ENCODE assay signal across 24 mouse cellular contexts in genomic region chr6:87160196-87160595, GRCm38 (mm10). TPM values are rescaled to one million over a fixed set of nuclear protein-coding genes. Genes with fewer than 3 reads are reported as not detected.
DNase-seq lines count a peak whose midpoint lies in the region; ATAC-seq lines count a peak whose summit lies in the region.
"Had no signal": no experiment of that assay in that cellular context is flagged by ENCODE, and none has a peak within 500 bp of the region (broad histone marks: within the 10 kb centered on the region; RNA-seq: fewer than 3 reads in every experiment).

No protein-coding gene starts in this region.

- peaks cover 40% of the 10 kb centered on the region for H3K4me1 ChIP-seq in embryonic facial prominence, embryonic 15.5 days
- H3K4me1 ChIP-seq in limb, embryonic 13.5 days, result peaks cover 50% of the 10 kb centered on the region
- H3K4me1 ChIP-seq in hindbrain, embryonic 13.5 days (replicated peaks), result peaks cover 7% of the 10 kb centered on the region; the same call in 1 of the 2 replicates
- H3K4me1 ChIP-seq: forebrain, embryonic 12.5 days; liver, embryonic 15.5 days; megakaryocyte, embryonic 14.5 days had no signal

- no peak overlapping the region for H3K9ac ChIP-seq in embryonic facial prominence, embryonic 15.5 days
- H3K9ac ChIP-seq in limb, embryonic 13.5 days, result no peak overlapping the region
- no peak overlapping the region for H3K9ac ChIP-seq in hindbrain, embryonic 13.5 days
- H3K9ac ChIP-seq: forebrain, embryonic 12.5 days; liver, embryonic 15.5 days; lung, embryonic 15.5 days; neural tube, embryonic 12.5 days had no signal

- no peak for ATAC-seq in embryonic facial prominence, embryonic 15.5 days (ENCODE audit: insufficient number of reproducible peaks, low FRiP score, low TSS enrichment, low read depth)
- peak; percentile 58 for ATAC-seq in limb, embryonic 13.5 days (ENCODE audit: low FRiP score, low read depth)
- no peak for ATAC-seq in hindbrain, embryonic 13.5 days (ENCODE audit: low FRiP score)
- ATAC-seq: hindbrain, embryonic 16.5 days; intestine, postnatal 0 days had no signal

- no peak overlapping the region for H3K4me3 ChIP-seq in embryonic facial prominence, embryonic 15.5 days (replicated peaks)
- H3K4me3 ChIP-seq in limb, embryonic 13.5 days, result no peak overlapping the region
- H3K4me3 ChIP-seq in hindbrain, embryonic 13.5 days, result no peak overlapping the region
- H3K4me3 ChIP-seq: erythroblast, embryonic 14.5 days; forebrain, embryonic 12.5 days; liver, embryonic 15.5 days; lung, embryonic 15.5 days; megakaryocyte, embryonic 14.5 days; neural tube, embryonic 12.5 days had no signal

- DNase-seq in embryo, embryonic 10 days (ENCODE audit: low spot score), result peak; percentile 41
- peak; percentile 49 for DNase-seq in embryo, embryonic 11 days
- no peak for DNase-seq in thymus, postnatal 0 days (ENCODE audit: low spot score)
- DNase-seq in cerebellum, adult 9-11 months, result no peak
- DNase-seq: adrenal gland, postnatal 36 days; cerebellum, adult 9-10 months; heart, postnatal 4 days; liver; lung, postnatal 36 days; midbrain, embryonic 14.5 days; right cerebral cortex, adult 18-20 months; thymus, adult 2 months had no signal

- no peaks in the 10 kb centered on the region for H3K27me3 ChIP-seq in embryonic facial prominence, embryonic 15.5 days
- no peaks in the 10 kb centered on the region for H3K27me3 ChIP-seq in limb, embryonic 13.5 days
- no peaks in the 10 kb centered on the region for H3K27me3 ChIP-seq in hindbrain, embryonic 13.5 days
- H3K27me3 ChIP-seq: forebrain, embryonic 12.5 days; lung, embryonic 15.5 days; neural tube, embryonic 12.5 days had no signal

- H3K4me2 ChIP-seq in embryonic facial prominence, embryonic 15.5 days (replicated peaks), result no peak overlapping the region
- H3K4me2 ChIP-seq in limb, embryonic 13.5 days (replicated peaks), result no peak overlapping the region
- no peak overlapping the region for H3K4me2 ChIP-seq in hindbrain, embryonic 13.5 days
- H3K4me2 ChIP-seq: forebrain, embryonic 12.5 days; liver, embryonic 15.5 days; lung, embryonic 15.5 days; neural tube, embryonic 12.5 days had no signal

- H3K9me3 ChIP-seq in embryonic facial prominence, embryonic 15.5 days (replicated peaks), result no peaks in the 10 kb centered on the region
- no peaks in the 10 kb centered on the region for H3K9me3 ChIP-seq in limb, embryonic 13.5 days
- H3K9me3 ChIP-seq in hindbrain, embryonic 13.5 days, result no peaks in the 10 kb centered on the region
- H3K9me3 ChIP-seq: forebrain, embryonic 12.5 days; liver, embryonic 15.5 days; lung, embryonic 15.5 days; neural tube, embryonic 12.5 days had no signal

- H3K27ac ChIP-seq in embryonic facial prominence, embryonic 15.5 days (replicated peaks), result 0 out of 2 replicates have a peak overlapping the region, but pooled peaks have one; percentile 28
- peak overlapping the region; percentile 81 for H3K27ac ChIP-seq in limb, embryonic 13.5 days
- no peak overlapping the region for H3K27ac ChIP-seq in hindbrain, embryonic 13.5 days
- H3K27ac ChIP-seq: forebrain, embryonic 12.5 days; liver, embryonic 15.5 days; lung, embryonic 15.5 days; neural tube, embryonic 12.5 days had no signal

- peaks cover 39% of the 10 kb centered on the region for H3K36me3 ChIP-seq in embryonic facial prominence, embryonic 15.5 days
- peaks cover 71% of the 10 kb centered on the region for H3K36me3 ChIP-seq in limb, embryonic 13.5 days
- peaks cover 4% of the 10 kb centered on the region; the same call in 1 of the 2 replicates for H3K36me3 ChIP-seq in hindbrain, embryonic 13.5 days
- H3K36me3 ChIP-seq: forebrain, embryonic 12.5 days; liver, embryonic 15.5 days; neural tube, embryonic 12.5 days had no signal

- 80% methylated on average over 5 of the region's 5 CpGs for WGBS in embryonic facial prominence, embryonic 15.5 days
- 19% methylated on average over 5 of the region's 5 CpGs for WGBS in limb, embryonic 13.5 days
- 86% methylated on average over 5 of the region's 5 CpGs for WGBS in hindbrain, embryonic 13.5 days

RNA-seq across cellular contexts. Expression of gene D6Ertd527e, which starts 55.6 kb away (rescaled TPM):
- polyA plus RNA-seq in embryonic facial prominence, embryonic 15.5 days (2015; fragmentation: Nextera tagmentation; extraction: Ambion mirVana), result 0.28 and 0.75 TPM in 2 replicates
- 0.56 and 0.59 TPM in 2 replicates for polyA plus RNA-seq in limb, embryonic 13.5 days (2015; fragmentation: Nextera tagmentation; extraction: Ambion mirVana)
- 0.18 and 0.25 TPM in 2 replicates for polyA plus RNA-seq in thymus, postnatal 0 days (2015; fragmentation: Nextera tagmentation; extraction: Ambion mirVana)
- polyA plus RNA-seq in hindbrain, embryonic 13.5 days (2015; fragmentation: Nextera tagmentation; extraction: Ambion mirVana), result 0.10 and 0.42 TPM in 2 replicates
- polyA plus RNA-seq: C2C12; erythroblast, embryonic 14.5 days; liver, embryonic 15.5 days; midbrain, embryonic 14.5 days had no signal

Comparison
In these comparisons a context has a peak if more than half of its experiments do, and no peak if none do; other contexts are left out.
1. DNase-seq: peak in embryo, embryonic 10 days (single experiment) and embryo, embryonic 11 days (single experiment); none in thymus, postnatal 0 days (single experiment) and cerebellum, adult 9-11 months (single experiment).